Mouse (Mus musculus) heart, embryonic 14.5 days (tissue): ENCODE data around the gene Rpp40. TPM values are rescaled to one million over a fixed set of nuclear protein-coding genes. Genes with fewer than 3 reads are reported as not detected.
A peak's percentile ranks its signal among the peaks of the same experiment; 100 is the strongest.

Experiments
- ATAC-seq: fragments of 200-750 bp; cut with Nextera tagmentation; 2 replicates; pipeline ENCODE4 v1.8.0; 2017; ENCODE audit warnings: low read depth, moderate TSS enrichment; ENCODE audit not compliant: insufficient number of reproducible peaks, insufficient read depth, low FRiP score
- H3K27ac ChIP-seq, 2 experiments: fragments of 200-500 bp in 1 of 2; fragments of 300-500 bp in 1 of 2; sonication (generic) in 1 of 2; replicated peaks in 1 of 2; 2 replicates each; pipeline ENCODE4 v1.5.1; 2012 to 2014; ENCODE audit warnings: low read depth in 2 of 2, low read length in 2 of 2, control low read depth in 1 of 2, mild to moderate bottlenecking in 1 of 2, mixed read lengths in 1 of 2; ENCODE audit not compliant: control insufficient read depth in 1 of 2, insufficient read depth in 1 of 2
- H3K27me3 ChIP-seq: fragments of 300-500 bp; sonication (generic); 2 replicates; pipeline ENCODE4 v1.6.1; 2014; ENCODE audit warnings: mild to moderate bottlenecking, low read length, control low read depth; ENCODE audit not compliant: control insufficient read depth, insufficient read depth
- H3K36me3 ChIP-seq: fragments of 300-500 bp; sonication (generic); 2 replicates; pipeline ENCODE4 v1.6.1; 2014; ENCODE audit warnings: mild to moderate bottlenecking, control low read depth, low read length, mixed read lengths; ENCODE audit not compliant: control insufficient read depth, insufficient read depth
- H3K4me1 ChIP-seq, 2 experiments: fragments of 200-500 bp in 1 of 2; fragments of 300-500 bp in 1 of 2; sonication (generic) in 1 of 2; 2 replicates each; pipeline ENCODE4 v1.6.1; 2012 to 2014; ENCODE audit warnings: low read length in 2 of 2, control low read depth in 1 of 2, mixed read lengths in 1 of 2; ENCODE audit not compliant: control insufficient read depth in 2 of 2, insufficient read depth in 2 of 2
- H3K4me2 ChIP-seq: fragments of 300-500 bp; sonication (generic); 2 replicates; pipeline ENCODE4 v1.6.1; 2014; ENCODE audit warnings: mild to moderate bottlenecking, low read length
- H3K4me3 ChIP-seq, 2 experiments: fragments of 200-500 bp in 1 of 2; fragments of 300-500 bp in 1 of 2; sonication (generic) in 1 of 2; 2 replicates each; pipeline ENCODE4 v1.5.1; 2012 to 2014; ENCODE audit warnings: low read length in 2 of 2, mild to moderate bottlenecking in 2 of 2, control low read depth in 1 of 2, low read depth in 1 of 2, moderate library complexity in 1 of 2; ENCODE audit not compliant: control insufficient read depth in 1 of 2, insufficient read depth in 1 of 2
- H3K9ac ChIP-seq: fragments of 300-500 bp; sonication (generic); 2 replicates; pipeline ENCODE4 v1.6.1; 2014; ENCODE audit warnings: mild to moderate bottlenecking, low read length
- H3K9me3 ChIP-seq: fragments of 300-500 bp; sonication (generic); 2 replicates; pipeline ENCODE4 v1.6.1; 2016; ENCODE audit warnings: low read length, control low read depth; ENCODE audit not compliant: control insufficient read depth
- WGBS: fragments of 180-500 bp; shearing (Covaris S2); extraction: QIAGEN DNeasy Blood & Tissue Kit; methylation state at CpG from one replicate; pipeline ENCODE4 v1.1.7; 2014; 5-methylcytosine and 5-hydroxymethylcytosine counted together
- polyA plus RNA-seq: library from polyadenylated mRNA; unstranded; fragments of >200 nt; fragmentation: Nextera tagmentation; extraction: Ambion mirVana; gene quantifications from 2 replicates; pipeline ENCODE4 v1.2.1, GENCODE M21; 2014

Rpp40 gene
- polyA plus RNA-seq, 1 experiment from 2014 or later: 8.9 TPM

DNA sequence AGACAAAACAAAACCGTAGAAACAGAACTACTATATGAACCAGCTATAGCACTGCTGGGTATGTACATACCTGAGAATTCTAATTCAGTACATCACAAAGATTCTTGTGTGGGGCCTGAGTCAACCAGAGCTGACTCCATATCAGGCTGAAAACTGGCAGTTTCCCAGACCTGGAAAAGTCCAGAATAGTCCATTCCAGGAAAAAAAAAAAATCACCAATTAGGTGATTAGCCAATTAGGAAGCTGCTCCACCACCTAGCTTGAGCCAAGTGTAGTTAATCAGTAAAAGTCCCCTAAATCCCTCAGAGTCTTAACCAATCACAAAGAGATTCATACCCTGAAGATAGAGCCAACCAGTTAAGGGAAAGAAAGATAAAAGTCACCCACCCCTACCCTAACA is 5.3 kb upstream of the Rpp40 start:
- WGBS: 81% methylated on average over 1 of the region's 1 CpGs
- ATAC-seq: no peak

DNA sequence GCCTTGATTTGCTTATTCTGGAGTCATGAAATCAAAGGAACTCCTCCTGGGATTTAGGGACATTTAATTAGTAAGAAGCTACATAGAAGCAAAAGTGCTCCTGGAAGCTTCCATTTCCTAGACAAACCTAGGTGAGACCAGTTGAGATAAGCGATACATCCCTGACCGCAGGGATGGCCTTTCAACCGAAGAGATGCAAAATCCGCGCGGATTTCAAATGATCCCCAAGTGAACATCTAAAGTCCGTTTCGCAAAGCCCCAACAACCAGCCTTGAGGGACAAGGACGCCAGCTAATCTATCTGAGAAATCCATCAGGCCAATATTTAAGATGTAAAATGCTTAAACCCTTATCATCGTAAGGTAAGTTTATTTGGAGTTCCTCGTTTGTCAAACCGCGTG is 781 bp downstream of the Rpp40 start:
- peak overlapping the region; percentile 77 for H3K9ac ChIP-seq
- H3K9me3 ChIP-seq: no peaks in the 10 kb centered on the region
- H3K27ac ChIP-seq: no peak overlapping the region
- ATAC-seq: no peak
- H3K4me2 ChIP-seq: peak overlapping the region; percentile 88
- peak overlapping the region; percentile 74 to 93 for H3K4me3 ChIP-seq
- peaks cover 0 to 4% of the 10 kb centered on the region in 2 experiments; a peak in 2 of 4 replicates for H3K4me1 ChIP-seq
- no peaks in the 10 kb centered on the region for H3K36me3 ChIP-seq
- WGBS: under 1% methylated on average over 13 of the region's 13 CpGs
- H3K27me3 ChIP-seq: no peaks in the 10 kb centered on the region

More for the DNA sequence above, 5.3 kb upstream of the Rpp40 start:
- H3K27ac ChIP-seq: no peak overlapping the region
- no peak overlapping the region for H3K4me2 ChIP-seq
- no peak overlapping the region for H3K4me3 ChIP-seq
- no peaks in the 10 kb centered on the region for H3K4me1 ChIP-seq
- peaks cover 5% of the 10 kb centered on the region for H3K9me3 ChIP-seq
- H3K27me3 ChIP-seq: no peaks in the 10 kb centered on the region
- no peaks in the 10 kb centered on the region for H3K36me3 ChIP-seq
- no peak overlapping the region for H3K9ac ChIP-seq

DNA sequence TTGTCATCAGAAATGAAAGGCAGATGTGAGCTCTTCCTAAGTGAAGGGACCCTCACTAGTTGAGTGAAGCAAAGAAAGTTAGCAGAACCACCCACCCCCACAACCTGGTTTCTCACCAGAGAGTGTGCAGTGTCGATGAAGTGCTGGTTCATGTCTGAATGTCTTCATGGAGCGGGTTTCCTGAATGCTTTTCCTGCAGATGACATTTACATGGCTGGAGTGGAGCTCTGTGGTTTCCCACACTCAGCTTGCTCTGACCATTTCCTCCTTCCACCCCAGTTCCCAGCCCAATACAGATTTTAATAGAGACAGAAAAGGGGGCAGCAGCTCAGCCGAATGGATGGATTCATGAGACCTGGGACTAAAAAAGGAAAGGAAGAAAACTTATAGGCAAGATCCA is 13.3 kb downstream of the Rpp40 start:
- Histone ChIP-seq H3K4me3 (no peak overlapping the region), H3K27me3 (no peaks in the 10 kb centered on the region), H3K27ac (no peak overlapping the region), H3K4me2 (no peak overlapping the region), H3K36me3 (peaks cover 7% of the 10 kb centered on the region; the same call in 1 of the 2 replicates), H3K4me1 (no peaks in the 10 kb centered on the region), H3K9me3 (no peaks in the 10 kb centered on the region), H3K9ac (no peak overlapping the region)
- no peak for ATAC-seq
- 77% methylated on average over 3 of the region's 3 CpGs for WGBS

DNA sequence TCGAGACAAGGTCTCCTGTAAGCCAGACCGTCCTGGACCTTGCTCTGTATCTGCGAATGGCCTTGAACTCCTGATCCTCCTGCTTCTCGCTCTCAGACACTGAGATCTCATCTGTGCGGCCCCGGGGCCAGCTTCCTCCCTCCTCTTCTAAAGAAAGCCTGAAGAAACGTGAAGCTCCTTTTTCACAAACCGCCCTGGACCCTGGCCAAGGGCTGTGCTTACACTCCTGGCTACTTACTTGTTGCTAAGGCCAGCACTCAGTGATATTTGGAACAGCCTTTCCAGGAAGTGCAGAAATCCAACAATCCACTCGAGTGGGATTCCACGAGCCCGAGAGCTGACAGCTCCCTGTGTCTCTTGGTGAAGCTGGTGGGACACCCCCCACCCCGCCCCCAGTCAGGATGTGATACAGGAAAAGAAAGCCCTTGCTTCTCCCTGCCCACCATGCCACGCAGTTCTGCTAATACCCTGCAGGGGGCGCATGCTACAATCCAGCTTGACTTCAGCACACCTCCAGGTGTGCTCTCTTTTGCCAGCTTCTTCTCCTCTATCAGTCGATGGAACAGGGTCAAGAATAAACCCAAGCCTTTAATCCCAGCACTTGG is 19.9 kb downstream of the Rpp40 start:
- no peak overlapping the region for H3K9ac ChIP-seq
- ATAC-seq: no peak

DNA sequence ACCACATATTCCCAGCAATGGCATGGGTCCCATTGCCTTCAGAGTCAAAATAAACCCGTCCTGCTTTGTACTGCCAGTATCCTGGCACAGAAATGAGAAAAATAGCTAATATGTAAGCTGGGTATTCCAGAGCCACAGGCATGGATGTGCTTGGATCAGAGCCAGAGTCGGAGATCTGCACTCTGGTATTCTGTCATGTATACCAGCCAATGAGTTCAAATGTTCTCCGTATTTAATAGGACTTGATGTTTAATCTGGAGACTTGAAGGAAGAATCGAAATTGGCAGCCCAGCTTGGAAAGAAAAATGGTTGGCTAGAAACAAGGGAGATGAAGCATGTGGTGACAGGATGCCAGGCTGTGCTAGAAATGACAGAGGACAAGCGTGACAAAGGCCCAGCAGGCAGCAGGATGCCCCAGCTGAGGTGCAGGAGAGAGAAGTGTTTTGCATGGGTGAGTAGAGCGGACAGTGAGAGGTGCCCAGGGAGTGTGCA is 25.6 kb downstream of the Rpp40 start:
- no peak overlapping the region for H3K27ac ChIP-seq
- no peaks in the 10 kb centered on the region for H3K36me3 ChIP-seq
- H3K27me3 ChIP-seq: no peaks in the 10 kb centered on the region
- H3K9ac ChIP-seq: no peak overlapping the region
- ATAC-seq: no peak
- 80% methylated on average over 6 of the region's 6 CpGs for WGBS
- no peak overlapping the region for H3K4me2 ChIP-seq
- no peaks in the 10 kb centered on the region for H3K9me3 ChIP-seq
- H3K4me1 ChIP-seq: peaks cover 0 to 2% of the 10 kb centered on the region in 2 experiments; a peak in 1 of 4 replicates
- H3K4me3 ChIP-seq: no peak overlapping the region

More for the DNA sequence above, 19.9 kb downstream of the Rpp40 start:
- no peak overlapping the region for H3K4me3 ChIP-seq
- H3K27me3 ChIP-seq: no peaks in the 10 kb centered on the region
- no peak overlapping the region for H3K27ac ChIP-seq
- peaks cover 3 to 5% of the 10 kb centered on the region in 2 experiments; a peak in 1 of 4 replicates for H3K4me1 ChIP-seq
- no peaks in the 10 kb centered on the region for H3K36me3 ChIP-seq
- WGBS: 30% methylated on average over 15 of the region's 15 CpGs
- no peaks in the 10 kb centered on the region for H3K9me3 ChIP-seq
- H3K4me2 ChIP-seq: 0 out of 2 replicates have a peak overlapping the region, but pooled peaks have one; percentile 25

DNA sequence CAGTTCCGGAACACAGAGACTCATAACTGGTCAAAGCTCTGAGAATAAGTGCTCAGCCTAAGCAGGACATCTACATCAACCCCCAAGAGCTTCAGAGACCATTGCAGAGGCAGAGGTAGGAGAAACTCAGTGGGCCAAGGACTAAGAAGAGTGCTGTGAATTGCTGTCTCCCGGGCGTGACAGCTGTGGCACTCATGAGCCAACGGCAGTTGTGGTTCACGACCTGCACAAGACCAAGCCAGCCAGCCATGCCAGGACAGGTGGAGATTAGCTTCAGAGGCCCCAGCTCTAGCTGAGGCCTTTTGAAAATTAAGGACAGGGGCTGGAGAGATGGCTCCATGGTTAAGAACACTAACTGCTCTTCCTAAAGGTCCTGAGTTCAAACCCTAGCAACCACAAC is 26.6 kb downstream of the Rpp40 start:
- ATAC-seq: no peak
- peaks cover 2% of the 10 kb centered on the region for H3K36me3 ChIP-seq
- H3K9me3 ChIP-seq: no peaks in the 10 kb centered on the region
- H3K27ac ChIP-seq: no peak overlapping the region
- WGBS: 83% methylated on average over 5 of the region's 5 CpGs
- no peak overlapping the region for H3K9ac ChIP-seq
- no peaks in the 10 kb centered on the region for H3K27me3 ChIP-seq
- H3K4me1 ChIP-seq: no peaks in the 10 kb centered on the region
- H3K4me2 ChIP-seq: no peak overlapping the region
- no peak overlapping the region for H3K4me3 ChIP-seq

DNA sequence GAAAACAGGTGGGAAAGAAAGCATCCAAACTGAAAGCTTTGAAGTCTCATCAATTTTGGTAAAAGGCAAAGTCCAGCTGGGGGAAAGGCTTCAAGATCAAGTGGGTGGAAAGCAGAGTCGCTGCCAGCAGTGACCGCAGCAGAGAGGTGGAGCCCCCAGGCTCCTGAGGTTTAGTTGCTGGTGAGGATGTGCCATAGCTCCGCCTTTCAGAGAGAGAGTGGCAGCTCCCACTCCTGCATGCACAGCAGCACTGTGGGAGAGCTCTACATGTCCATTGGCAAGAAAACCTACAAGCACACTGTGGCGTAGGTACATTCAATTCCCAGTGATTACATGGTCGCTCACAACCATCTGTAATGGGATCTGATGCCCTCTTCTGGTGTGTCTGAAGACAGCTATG is 27.1 kb downstream of the Rpp40 start:
- Histone ChIP-seq H3K9ac (no peak overlapping the region), H3K27me3 (no peaks in the 10 kb centered on the region), H3K4me1 (no peaks in the 10 kb centered on the region), H3K4me3 (no peak overlapping the region), H3K4me2 (no peak overlapping the region), H3K9me3 (no peaks in the 10 kb centered on the region), H3K27ac (no peak overlapping the region), H3K36me3 (peaks cover 7% of the 10 kb centered on the region)
- no peak for ATAC-seq
- WGBS: 51% methylated on average over 5 of the region's 5 CpGs

DNA sequence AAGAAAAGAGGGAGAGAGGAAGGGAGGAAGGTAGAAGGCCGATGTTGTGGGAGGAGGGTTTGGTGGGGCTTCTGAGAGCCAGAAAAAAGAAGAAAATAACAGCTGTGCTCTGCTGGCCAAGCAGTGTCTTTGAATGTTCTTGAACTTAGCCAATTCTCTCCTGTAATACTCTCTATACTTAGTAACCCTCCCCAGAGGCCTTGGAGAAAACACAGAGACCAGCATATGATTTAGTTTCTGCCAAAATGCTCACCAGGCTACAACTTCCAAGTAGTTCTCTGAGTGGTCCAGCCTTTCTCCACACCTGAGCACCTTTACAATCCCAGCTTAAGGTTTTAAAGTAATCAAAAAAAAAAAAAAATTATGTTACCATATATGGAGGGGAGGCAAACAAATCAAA is 27.9 kb downstream of the Rpp40 start:
- Histone ChIP-seq H3K36me3 (peaks cover 11% of the 10 kb centered on the region), H3K4me1 (no peaks in the 10 kb centered on the region), H3K27ac (no peak overlapping the region), H3K4me2 (no peak overlapping the region), H3K27me3 (no peaks in the 10 kb centered on the region), H3K9me3 (no peaks in the 10 kb centered on the region), H3K9ac (no peak overlapping the region), H3K4me3 (no peak overlapping the region)
- no peak for ATAC-seq
- 43% methylated on average over 1 of the region's 1 CpGs for WGBS
